Mouse (Mus musculus) embryo, embryonic 10.5 days (tissue): ENCODE measurements around the gene Uox.

Experiments used
- DNase-seq: peaks from one replicate; pipeline ENCODE4 v3.0.0-alpha.2; 2015; ENCODE audit warnings: low spot score

Gene Uox

GRCm38 (mm10) chr3:146570148-146570782 lies at the start of gene Uox:
Gene Uox (plus strand): TSS chr3:146570426.
- no peak for DNase-seq

DNA sequence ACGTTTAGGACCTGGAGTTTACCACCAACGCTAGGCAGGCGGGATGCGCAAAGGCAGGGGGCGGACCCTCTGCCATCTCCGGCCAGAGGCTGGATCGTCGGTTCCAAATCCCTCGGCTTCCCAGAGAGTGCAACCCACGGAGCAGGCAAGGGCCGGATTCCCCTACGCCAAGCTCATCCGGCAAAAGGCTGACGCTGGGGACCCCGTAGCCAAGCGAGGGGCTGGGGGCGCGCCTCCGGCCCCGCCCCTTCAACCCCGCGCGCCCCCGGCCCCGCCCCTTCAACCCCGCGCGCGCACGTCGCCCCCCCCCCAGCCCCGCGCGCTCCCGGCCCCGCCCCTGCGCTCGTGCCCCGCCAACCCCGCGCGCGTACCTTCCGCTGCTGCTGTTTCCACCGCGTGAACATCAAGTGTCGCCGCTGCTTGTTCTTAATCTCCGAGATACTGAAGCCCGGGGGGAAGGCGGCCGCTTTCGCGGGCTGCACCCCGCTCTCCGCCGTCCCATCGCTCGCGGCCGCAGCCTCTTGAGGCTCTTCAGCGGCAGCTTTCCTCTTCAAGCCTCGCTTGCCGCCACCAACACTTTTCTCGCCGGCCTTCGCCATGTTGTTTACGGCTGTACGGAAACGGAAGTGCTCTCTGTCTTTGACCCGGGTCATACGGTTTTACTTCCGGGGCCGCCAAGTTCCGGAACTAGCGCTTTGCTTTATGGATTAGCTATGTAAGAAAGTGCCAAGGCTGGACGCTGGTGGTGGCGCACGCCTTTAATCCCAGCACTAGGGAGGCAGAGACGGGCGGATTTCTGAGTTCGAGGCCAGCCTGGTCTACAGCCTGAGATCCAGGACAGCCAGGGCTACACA lies 49.2 kb upstream of the Uox start, which contains the start of gene Rpf1:
TSS of gene Rpf1 (minus strand) at position 632 of the 854 bp plus-strand sequence.
- DNase-seq = peak; percentile 96

DNA sequence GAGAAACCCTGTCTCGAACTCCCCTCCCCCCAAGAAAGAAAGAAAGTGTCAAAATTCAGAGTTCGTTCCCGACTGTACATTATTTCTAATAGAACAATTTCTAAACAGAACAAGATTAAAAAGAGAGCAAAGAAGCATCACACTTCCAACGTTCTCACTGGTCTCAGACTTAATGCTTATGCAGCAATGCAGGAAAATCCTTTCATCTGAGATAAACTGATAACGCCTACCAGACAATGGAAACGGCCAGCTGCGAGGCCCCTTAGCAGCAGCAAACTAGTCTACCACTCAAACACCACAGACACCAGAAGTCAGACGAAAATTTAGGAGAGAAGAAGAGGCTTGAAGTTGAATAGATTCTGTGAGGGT lies 48.6 kb upstream of the Uox start:
- no peak for DNase-seq

GRCm38 (mm10) chr3:146528335-146528734 lies 41.9 kb upstream of the Uox start:
- DNase-seq = no peak

- DNase-seq = no peak
Measured at GRCm38 (mm10) chr3:146534986-146535385, 35.2 kb upstream of the Uox start.

DNA sequence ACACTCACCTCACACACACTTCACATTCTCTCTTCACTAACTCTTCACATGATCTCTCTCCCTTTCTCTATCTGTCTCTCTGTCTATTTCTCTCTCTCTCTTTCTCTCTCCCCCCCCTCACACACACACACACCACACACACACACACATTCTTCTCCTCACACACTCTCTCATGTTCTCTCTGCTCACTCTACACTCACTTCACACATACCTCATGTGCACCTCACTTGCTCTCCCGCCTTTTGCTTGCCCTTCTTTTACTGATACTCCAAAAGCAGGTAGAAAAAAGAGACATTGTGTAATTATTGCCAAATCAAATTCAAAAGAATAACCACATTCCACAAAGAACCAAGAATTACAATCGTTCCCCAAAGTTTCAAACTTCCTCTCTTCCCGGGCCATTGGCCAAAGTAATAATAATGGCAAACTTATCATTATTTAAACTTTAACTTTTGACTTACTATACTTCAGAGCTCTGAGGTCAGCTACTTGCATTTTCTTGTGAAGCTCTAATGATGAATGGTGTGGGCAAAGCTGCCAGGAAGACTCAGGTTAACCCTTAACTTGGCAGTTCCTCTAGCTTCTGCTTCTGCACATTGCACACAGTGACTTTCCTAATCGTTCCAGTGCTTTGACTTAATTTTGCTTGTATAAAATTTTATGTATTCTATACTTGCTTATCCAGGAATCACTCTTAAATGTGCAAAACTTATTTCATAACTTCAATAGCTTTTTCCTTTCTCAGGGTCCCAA lies 29.5 kb upstream of the Uox start:
- no peak for DNase-seq

GRCm38 (mm10) chr3:146543632-146544031 lies 26.6 kb upstream of the Uox start:
- DNase-seq = no peak

GRCm38 (mm10) chr3:146554816-146555215 lies 15.4 kb upstream of the Uox start:
- DNase-seq = no peak

DNA sequence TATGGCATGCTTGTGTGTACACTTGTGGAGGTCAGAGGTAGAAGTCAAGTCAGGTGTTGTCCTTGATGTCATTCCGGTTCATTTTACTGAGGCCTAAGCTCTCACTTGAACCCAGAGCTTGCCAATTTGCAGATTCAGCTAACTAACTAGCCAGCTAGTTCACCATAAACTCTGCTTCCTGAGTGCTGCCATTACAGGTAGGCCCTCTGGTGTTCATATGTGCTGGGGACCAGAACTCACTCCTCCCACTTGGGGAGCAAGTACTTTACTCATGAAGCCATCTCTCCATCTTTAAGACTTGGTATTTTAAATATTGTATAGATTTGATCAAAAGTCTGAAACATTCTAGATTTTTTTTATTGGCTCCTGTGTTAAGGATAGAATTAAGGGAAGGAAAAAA lies 13.7 kb upstream of the Uox start:
- no peak for DNase-seq

- no peak for DNase-seq
Measured at GRCm38 (mm10) chr3:146557507-146557906, 12.7 kb upstream of the Uox start.

DNA sequence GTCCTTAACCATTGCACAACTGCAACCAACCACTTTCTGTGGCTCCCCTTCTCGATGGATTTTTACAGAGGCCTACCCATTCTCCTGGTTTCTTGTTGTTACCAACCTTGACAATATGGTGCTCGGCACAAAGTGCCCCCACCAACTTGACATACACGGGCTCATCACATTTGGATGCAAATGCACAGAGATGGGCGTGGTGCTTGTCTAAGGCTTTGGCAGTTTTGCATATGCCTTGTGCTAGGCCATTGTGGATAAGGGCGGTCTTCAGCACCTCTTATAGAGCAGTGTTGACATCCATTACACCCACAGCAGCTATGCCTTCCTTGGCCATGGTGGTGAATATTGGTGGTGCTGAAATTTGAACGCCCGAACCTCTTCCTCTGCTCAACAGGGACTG lies 7.3 kb upstream of the Uox start:
- DNase-seq = no peak

DNA sequence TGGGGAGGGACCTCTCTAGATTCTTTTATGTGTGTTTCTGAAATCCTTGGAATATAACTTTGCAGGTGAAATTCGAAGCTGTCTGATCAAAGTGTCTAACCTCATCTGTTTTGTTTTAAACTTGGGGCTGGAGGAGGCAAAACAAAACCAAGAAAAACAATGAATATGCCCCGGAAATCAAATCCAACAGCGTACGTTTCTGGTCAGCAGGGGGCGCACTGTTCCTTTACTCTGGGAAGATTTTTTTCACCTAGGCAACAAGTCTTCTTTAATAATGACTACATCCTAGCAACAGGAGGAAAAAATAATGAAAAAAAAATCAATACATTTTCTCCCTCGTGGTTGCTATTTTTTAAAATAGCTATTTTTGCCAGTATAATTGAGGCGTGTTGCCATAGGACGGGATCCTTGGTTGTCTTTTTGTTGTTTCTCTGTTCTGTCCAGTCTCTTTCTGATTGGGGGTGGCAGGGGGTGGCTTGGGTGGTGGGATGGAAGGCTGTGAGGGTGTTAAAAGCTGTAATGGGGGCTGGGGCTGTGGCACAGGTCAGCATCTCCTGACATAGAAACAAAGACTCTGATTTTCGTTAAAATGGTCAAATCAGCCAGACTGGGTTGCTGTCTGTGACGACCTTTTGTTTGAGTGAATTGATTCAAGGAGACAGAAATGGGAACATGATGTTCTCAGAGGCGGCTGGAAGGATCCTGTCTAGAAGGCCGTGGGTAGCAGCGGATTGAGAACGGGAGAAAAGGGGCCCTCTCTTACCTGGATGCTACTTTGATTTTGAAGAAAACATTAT lies 5.8 kb upstream of the Uox start:
- DNase-seq = peak; percentile 90

GRCm38 (mm10) chr3:146565065-146565411 lies 5.2 kb upstream of the Uox start:
- DNase-seq = no peak

DNA sequence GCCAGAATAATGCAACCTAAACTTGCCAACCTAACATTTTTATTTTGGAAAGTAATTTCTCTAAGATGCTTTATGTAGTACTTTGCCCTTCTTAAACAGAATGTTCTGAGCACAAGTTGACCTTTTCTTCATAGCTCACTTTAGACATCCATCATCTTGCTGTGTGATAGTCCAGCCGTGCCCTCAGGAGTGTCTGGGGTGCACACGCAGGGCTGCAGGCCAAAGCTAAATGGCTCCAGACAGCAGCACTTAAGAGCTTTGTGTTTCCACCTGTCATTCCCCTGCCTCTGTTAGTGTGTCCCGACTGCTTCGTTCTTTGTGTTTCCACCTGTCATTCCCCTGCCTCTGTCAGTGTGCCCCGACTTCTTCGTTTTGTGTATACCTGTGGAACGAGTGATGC lies 2.9 kb upstream of the Uox start:
- DNase-seq = no peak

- no peak for DNase-seq
Measured at GRCm38 (mm10) chr3:146567884-146568530, 2.2 kb upstream of the Uox start.

DNA sequence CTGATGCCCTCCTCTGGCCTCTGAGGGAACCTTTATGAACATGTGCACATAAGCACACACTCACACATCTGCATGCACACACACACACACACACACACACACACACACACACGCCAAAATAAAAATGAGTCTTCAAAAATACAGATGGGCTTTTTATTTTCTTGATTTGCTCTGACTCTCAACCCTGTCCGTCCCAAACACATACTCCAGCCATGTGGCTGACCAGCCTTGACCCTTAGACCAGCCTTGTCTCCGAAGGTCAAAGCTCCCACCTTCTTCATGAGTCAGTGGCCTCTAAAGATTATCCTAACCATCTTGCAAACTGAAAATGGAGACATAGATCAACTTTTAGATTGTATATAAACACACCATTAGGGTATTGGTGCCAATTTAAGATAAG lies 632 bp upstream of the Uox start:
- no peak for DNase-seq

GRCm38 (mm10) chr3:146570939-146571338 lies 713 bp downstream of the Uox start:
- DNase-seq = no peak

- DNase-seq = no peak
Measured at GRCm38 (mm10) chr3:146571341-146571740, 1.1 kb downstream of the Uox start.

- no peak for DNase-seq
Measured at GRCm38 (mm10) chr3:146577591-146577990, 7.4 kb downstream of the Uox start.

DNA sequence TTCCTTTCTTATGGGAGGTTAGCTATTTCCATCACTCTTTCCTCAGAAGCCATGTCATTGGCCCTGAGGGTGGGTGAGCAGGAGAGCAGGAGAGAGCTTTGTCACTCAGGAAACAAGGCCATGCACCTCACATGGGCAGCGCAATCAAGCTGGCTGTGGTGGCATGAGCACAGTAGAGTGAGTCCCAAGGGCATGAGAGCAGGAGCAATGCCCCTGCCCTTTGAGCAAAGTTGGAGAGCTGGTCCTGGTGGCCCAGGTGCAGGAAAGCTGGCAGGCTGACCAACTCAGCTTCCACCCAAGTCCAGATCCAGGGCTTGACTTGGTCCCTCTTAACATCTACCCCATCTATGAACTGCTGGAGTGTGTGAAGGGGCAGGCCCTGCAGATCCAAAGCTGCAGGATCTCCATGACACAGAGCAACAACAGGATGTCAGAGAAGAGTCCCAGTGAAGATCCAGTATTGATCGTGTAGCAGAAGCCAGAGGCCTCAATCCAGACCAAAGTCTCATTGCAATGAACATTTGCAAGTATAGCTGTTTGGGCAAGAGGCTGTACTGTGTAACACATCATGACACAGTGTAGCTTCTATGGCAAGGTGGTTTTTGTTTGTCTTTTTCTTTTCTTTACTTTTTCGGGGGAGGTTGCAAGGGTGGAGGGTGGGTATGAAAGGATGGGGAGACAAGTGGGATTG lies 10.0 kb downstream of the Uox start:
- no peak for DNase-seq

DNA sequence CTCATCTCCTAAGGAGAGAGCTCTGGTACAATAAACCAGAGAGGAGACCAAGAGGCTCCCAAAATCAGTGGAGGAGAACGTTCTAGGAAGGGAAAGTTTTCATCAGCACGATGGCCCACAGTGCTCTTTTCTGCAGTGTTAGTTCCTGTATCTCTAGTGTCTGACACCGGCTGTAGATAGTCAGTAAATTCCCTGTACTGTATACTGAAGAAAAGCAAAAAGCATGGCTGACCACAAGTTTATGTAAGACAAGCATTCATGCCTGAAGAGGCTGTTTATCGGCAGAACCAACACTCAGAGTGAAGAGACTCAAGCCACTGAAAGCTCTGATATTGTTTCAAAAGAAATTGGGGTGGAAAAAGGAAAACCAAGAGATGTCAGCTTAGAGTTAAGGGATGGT lies 13.3 kb downstream of the Uox start:
- DNase-seq = no peak
